Mouse (Mus musculus) kidney, embryonic 15.5 days (tissue): ENCODE measurements around the gene Mpp4. TPM values are rescaled to one million over a fixed set of nuclear protein-coding genes. Genes with fewer than 3 reads are reported as not detected.

ENCODE experiments used
- ATAC-seq: fragments of 200-750 bp; cut with Nextera tagmentation; replicated peaks from 2 replicates; pipeline ENCODE4 v1.8.0; 2017; ENCODE audit warnings: moderate TSS enrichment; ENCODE audit not compliant: low FRiP score
- H3K27ac ChIP-seq: fragments of 300-500 bp; sonication (generic); 2 replicates; pipeline ENCODE4 v1.5.1; 2015; ENCODE audit warnings: mild to moderate bottlenecking, inconsistent platforms
- H3K27me3 ChIP-seq: fragments of 300-500 bp; sonication (generic); 2 replicates; pipeline ENCODE4 v1.6.1; 2015; ENCODE audit warnings: inconsistent platforms
- H3K36me3 ChIP-seq: fragments of 300-500 bp; sonication (generic); 2 replicates; pipeline ENCODE4 v1.6.1; 2015; ENCODE audit warnings: inconsistent platforms
- H3K4me1 ChIP-seq: fragments of 300-500 bp; sonication (generic); 2 replicates; pipeline ENCODE4 v1.6.1; 2015; ENCODE audit warnings: inconsistent platforms
- H3K4me2 ChIP-seq: fragments of 300-500 bp; sonication (generic); 2 replicates; pipeline ENCODE4 v1.6.1; 2015; ENCODE audit warnings: moderate library complexity, mild to moderate bottlenecking, inconsistent platforms
- H3K4me3 ChIP-seq: fragments of 300-500 bp; sonication (generic); replicated peaks from 2 replicates; pipeline ENCODE4 v1.5.1; 2015; ENCODE audit warnings: mild to moderate bottlenecking, inconsistent platforms
- H3K9ac ChIP-seq: fragments of 300-500 bp; sonication (generic); 2 replicates; pipeline ENCODE4 v1.6.1; 2015; ENCODE audit warnings: mild to moderate bottlenecking, inconsistent platforms
- H3K9me3 ChIP-seq: fragments of 300-500 bp; sonication (generic); replicated peaks from 2 replicates; pipeline ENCODE4 v1.6.1; 2016; ENCODE audit warnings: inconsistent platforms
- WGBS: fragments of 180-500 bp; shearing (Covaris S2); methylation state at CpG from one replicate; pipeline ENCODE4 v1.1.7; 2015; ENCODE audit warnings: mixed read lengths; 5-methylcytosine and 5-hydroxymethylcytosine counted together
- polyA plus RNA-seq: library from polyadenylated mRNA; unstranded; fragments of >200 nt; fragmentation: Nextera tagmentation; extraction: Ambion mirVana; gene quantifications from 2 replicates; pipeline ENCODE4 v1.2.1, GENCODE M21; 2015

Mpp4 gene
- polyA plus RNA-seq, 1 experiment from 2014 or later, result 0.35 TPM

DNA sequence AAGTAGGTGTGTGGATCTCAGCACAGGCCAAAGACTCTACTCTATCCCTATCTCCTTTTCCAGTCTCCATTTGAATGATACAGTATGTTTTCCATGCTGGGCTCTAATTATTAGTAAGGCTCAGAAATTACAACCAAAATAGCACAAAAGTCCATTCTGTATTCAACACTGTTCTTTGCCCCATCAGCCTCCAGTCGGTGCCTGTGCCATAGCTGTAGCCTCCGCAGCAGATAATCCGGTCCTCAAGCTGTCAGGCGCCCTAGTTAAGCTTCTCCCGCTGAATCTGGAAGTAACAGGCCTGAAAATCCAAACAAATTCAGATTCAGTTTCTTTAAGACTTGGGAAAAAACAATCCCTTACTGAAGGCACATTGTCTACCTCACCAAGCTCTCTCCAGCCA, 729 bp upstream of the Mpp4 start:
- ATAC-seq, result no peak
- 86% methylated on average over 5 of the region's 5 CpGs for WGBS
- peaks cover 10% of the 10 kb centered on the region for H3K4me1 ChIP-seq
- H3K4me3 ChIP-seq, result no peak overlapping the region
- no peaks in the 10 kb centered on the region for H3K9me3 ChIP-seq
- H3K9ac ChIP-seq, result no peak overlapping the region
- H3K4me2 ChIP-seq, result no peak overlapping the region
- no peaks in the 10 kb centered on the region for H3K27me3 ChIP-seq
- H3K27ac ChIP-seq, result no peak overlapping the region
- H3K36me3 ChIP-seq, result peaks cover 36% of the 10 kb centered on the region

DNA sequence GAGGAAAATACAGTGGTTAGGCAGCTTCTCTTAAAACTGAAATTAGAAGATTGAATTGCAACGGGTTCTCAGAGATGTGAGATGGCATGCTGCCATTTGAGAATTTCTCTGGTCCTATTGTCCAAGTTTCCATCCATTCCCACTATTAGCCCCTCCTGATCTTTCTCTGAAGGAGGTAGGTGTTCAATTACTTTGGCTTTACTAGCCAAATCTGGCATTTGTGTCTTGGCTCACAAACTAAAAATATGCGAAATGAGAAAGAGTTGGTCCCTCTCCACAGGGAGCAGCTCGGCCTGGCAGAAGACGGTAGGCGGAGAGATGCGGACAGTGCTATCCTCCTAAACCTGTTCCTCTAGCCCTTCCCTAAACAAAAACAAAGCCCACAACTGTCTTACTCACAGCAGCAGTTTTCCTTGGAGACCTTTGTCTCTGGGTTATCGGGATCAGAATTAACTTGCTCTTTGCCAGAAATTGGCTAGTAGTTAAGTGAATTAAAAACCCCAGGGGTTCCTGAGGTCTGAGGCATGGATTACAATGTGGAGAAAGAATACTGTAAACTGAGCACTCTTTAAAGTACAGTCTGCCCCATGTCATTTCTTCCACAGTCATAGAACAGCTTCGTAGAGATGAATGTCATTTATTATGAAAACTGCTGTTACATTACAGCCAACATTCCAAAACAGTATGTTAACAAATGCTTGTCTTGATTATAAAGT, 722 bp downstream of the Mpp4 start:
- H3K4me2 ChIP-seq, result no peak overlapping the region
- 75% methylated on average over 8 of the region's 8 CpGs for WGBS
- H3K9ac ChIP-seq, result no peak overlapping the region
- peaks cover 28% of the 10 kb centered on the region for H3K36me3 ChIP-seq
- peaks cover 2% of the 10 kb centered on the region; the same call in 1 of the 2 replicates for H3K4me1 ChIP-seq
- no peak overlapping the region for H3K4me3 ChIP-seq
- no peak overlapping the region for H3K27ac ChIP-seq
- ATAC-seq, result no peak
- H3K27me3 ChIP-seq, result no peaks in the 10 kb centered on the region
- no peaks in the 10 kb centered on the region for H3K9me3 ChIP-seq

DNA sequence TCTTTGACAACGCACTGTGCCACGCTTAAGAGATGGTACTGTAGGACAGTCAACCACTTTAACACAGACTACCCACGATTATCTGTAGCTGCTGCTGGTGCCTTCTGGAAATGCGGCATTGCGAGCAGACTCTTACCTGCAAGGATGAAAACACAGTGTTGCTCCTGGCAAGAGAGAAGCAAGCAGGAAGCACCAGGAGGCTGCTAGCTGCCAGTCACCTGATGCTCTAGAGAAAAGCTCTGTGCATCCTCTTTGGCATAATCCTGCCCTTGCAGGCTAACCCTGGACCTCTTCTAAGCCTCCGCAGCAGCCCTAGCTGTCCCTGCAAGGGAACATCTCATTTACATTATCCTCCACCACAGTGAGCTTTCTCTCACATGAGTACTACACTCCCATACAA, 1.8 kb downstream of the Mpp4 start:
- WGBS, result 89% methylated on average over 6 of the region's 6 CpGs
- no peak for ATAC-seq
- H3K9me3 ChIP-seq, result no peaks in the 10 kb centered on the region
- H3K27ac ChIP-seq, result no peak overlapping the region
- H3K4me2 ChIP-seq, result no peak overlapping the region
- H3K27me3 ChIP-seq, result no peaks in the 10 kb centered on the region
- peaks cover 18% of the 10 kb centered on the region for H3K36me3 ChIP-seq
- H3K4me3 ChIP-seq, result no peak overlapping the region
- no peak overlapping the region for H3K9ac ChIP-seq
- no peaks in the 10 kb centered on the region for H3K4me1 ChIP-seq

DNA sequence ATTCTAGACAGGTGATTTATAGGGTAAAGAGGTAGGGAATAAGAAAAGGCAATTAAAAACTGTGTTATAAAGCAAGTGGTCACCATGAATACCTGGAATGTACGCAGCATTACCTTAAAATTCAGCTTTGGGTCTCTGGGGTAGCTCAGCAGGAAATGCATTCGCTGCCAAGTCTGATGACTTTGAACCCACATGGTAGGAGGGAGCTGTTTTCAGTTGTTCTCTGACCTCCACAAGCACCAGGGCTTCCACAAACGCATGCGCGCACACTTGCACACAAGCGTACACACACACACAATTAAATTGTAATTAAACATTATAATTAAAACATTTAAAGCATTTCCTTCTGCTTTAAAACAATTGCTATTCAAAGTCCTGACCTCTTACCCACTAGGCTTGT, 2.3 kb downstream of the Mpp4 start:
- 88% methylated on average over 6 of the region's 6 CpGs for WGBS
- no peak overlapping the region for H3K27ac ChIP-seq

DNA sequence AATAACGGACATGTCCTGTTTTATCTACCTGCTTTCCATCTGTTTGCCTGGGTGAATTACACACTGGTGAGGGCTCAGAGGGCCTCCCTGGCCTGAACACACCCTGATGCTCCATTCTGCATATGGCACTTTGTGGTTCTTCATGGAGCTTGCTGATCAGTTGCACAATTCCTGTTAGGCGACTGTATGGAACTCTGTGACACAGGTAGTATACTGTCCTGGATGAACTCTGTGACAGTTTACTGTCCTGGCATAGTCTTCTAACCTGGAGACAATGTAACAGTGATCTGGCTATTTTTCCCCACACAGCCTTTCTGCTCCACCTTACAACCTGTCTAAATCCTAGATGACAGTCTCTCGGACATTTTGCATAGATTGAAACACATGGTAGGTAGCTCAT, 4.1 kb downstream of the Mpp4 start:
- Histone ChIP-seq H3K36me3 (peaks cover 12% of the 10 kb centered on the region), H3K27me3 (no peaks in the 10 kb centered on the region), H3K4me2 (no peak overlapping the region), H3K4me3 (no peak overlapping the region), H3K4me1 (no peaks in the 10 kb centered on the region), H3K9me3 (no peaks in the 10 kb centered on the region), H3K27ac (no peak overlapping the region), H3K9ac (no peak overlapping the region)
- WGBS, result 82% methylated on average over 3 of the region's 3 CpGs
- no peak for ATAC-seq

More for the DNA sequence above, 2.3 kb downstream of the Mpp4 start:
- no peaks in the 10 kb centered on the region for H3K4me1 ChIP-seq
- H3K9me3 ChIP-seq, result no peaks in the 10 kb centered on the region
- no peak overlapping the region for H3K4me3 ChIP-seq
- no peak overlapping the region for H3K9ac ChIP-seq
- H3K27me3 ChIP-seq, result no peaks in the 10 kb centered on the region
- peaks cover 15% of the 10 kb centered on the region for H3K36me3 ChIP-seq
- no peak for ATAC-seq
- H3K4me2 ChIP-seq, result no peak overlapping the region

DNA sequence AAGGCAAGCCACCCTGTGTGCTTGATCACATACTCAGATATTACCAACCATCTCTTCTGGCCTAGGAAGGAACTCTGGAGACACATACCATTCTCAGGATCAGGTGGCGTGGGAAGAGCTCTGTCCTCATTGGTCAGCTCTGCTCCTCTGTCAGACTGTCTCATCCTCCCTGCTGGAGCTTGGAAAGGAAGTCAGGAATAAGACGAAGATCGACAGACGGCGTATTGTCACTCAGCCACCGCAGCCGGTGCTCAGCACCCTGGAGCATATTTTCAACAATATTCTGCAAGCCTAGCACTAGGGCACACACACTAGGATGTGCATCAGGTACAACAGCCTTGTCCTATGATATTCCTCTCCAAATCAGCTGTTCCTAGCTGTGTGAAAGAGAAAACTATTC, 4.7 kb downstream of the Mpp4 start:
- WGBS, result 86% methylated on average over 7 of the region's 7 CpGs
- Histone ChIP-seq H3K4me2 (no peak overlapping the region), H3K27me3 (no peaks in the 10 kb centered on the region)

DNA sequence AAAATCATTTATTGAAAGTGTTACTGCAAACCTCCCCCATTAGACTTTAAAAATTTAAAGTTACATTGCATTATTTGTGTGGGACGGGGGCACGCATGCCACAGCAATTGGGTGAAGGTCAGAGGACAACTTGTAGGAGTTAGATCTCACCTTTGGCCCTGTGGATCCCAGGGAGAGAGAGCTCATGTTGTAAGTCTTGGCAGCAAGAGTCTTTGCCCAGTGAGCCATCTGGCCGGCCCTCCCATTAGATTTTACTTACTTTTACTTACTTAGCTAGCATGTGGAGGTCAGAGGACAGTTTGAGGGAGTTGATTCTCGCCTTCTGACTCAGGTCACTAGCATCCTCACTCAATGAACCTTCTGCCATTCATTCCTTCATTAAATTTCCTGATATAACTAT, 5.3 kb downstream of the Mpp4 start:
- Histone ChIP-seq H3K27ac (no peak overlapping the region), H3K9ac (no peak overlapping the region), H3K4me3 (no peak overlapping the region), H3K36me3 (no peaks in the 10 kb centered on the region; the same call in 1 of the 2 replicates), H3K4me1 (no peaks in the 10 kb centered on the region), H3K27me3 (no peaks in the 10 kb centered on the region), H3K4me2 (no peak overlapping the region), H3K9me3 (no peaks in the 10 kb centered on the region)
- WGBS, result 75% methylated on average over 4 of the region's 4 CpGs
- no peak for ATAC-seq

More for the DNA sequence above, 4.7 kb downstream of the Mpp4 start:
- no peak overlapping the region for H3K4me3 ChIP-seq
- H3K4me1 ChIP-seq, result no peaks in the 10 kb centered on the region
- H3K9ac ChIP-seq, result no peak overlapping the region
- H3K27ac ChIP-seq, result no peak overlapping the region
- no peaks in the 10 kb centered on the region for H3K9me3 ChIP-seq
- H3K36me3 ChIP-seq, result peaks cover 6% of the 10 kb centered on the region
- no peak for ATAC-seq

DNA sequence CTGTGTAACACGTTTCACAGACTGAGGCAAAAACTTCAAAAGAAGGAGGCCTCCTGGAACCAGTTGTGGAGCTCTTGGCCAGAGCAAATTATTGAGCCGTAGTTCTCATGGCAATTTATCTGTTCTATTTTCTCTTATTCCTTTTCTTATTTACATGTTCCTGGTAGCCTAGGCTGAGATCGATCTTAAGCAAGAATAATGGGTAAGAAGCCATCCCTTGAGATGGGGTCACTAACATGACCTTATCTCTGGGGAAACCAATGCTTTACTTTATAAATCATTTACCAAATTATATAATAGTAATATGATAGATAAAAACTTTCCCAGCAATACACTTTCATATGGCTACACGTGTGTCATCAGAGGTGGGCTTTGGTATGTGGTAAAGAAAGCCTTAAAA, 10.8 kb downstream of the Mpp4 start:
- Histone ChIP-seq H3K4me1 (no peaks in the 10 kb centered on the region), H3K27ac (no peak overlapping the region), H3K9me3 (no peaks in the 10 kb centered on the region), H3K36me3 (no peaks in the 10 kb centered on the region), H3K4me2 (no peak overlapping the region), H3K27me3 (no peaks in the 10 kb centered on the region), H3K4me3 (no peak overlapping the region), H3K9ac (no peak overlapping the region)
- no peak for ATAC-seq
- 69% methylated on average over 4 of the region's 4 CpGs for WGBS

DNA sequence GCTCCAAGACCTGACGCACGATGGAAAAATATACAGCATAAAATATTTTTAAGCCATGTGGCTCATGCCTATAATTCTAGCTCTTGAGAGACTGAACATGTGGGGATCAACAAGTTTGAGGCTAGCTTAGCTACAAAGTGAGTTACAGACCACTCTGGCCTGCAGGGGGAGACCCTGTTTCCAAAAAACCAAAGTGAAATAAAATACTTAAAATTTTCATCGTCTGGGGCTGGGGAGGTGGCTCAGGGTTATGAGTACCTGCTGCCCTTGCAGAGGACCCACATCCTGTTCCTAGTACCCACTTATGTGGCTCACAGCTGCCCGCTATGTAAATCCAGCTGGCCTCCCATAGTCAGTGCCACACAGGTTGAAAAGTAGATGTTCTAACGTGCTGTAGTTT, 12.6 kb downstream of the Mpp4 start:
- no peak for ATAC-seq
- WGBS, result 75% methylated on average over 5 of the region's 5 CpGs
- Histone ChIP-seq H3K4me1 (no peaks in the 10 kb centered on the region), H3K4me2 (no peak overlapping the region), H3K27me3 (no peaks in the 10 kb centered on the region), H3K9me3 (no peaks in the 10 kb centered on the region), H3K27ac (no peak overlapping the region), H3K9ac (no peak overlapping the region), H3K36me3 (no peaks in the 10 kb centered on the region), H3K4me3 (no peak overlapping the region)

DNA sequence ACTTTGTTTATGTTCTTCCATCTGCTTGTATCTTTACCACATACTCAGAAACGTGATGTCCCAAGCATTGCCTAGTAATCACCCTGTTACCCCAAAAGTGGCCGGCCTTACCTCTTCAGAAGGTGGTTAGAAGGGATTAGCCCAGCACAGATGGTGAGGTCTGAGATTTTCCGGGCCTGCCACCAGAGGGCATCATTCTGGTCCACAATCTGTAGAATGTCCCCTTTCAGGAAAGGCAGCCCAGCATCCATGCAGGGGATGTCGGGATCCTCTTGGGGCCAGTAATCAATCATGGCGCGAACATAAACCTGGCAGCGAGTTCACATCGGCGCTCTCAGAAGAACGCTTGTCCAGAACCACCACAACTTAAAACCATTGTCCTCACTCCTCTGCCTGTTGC, 18.6 kb downstream of the Mpp4 start:
- Histone ChIP-seq H3K27ac (no peak overlapping the region), H3K9me3 (no peaks in the 10 kb centered on the region), H3K4me1 (no peaks in the 10 kb centered on the region), H3K27me3 (no peaks in the 10 kb centered on the region), H3K36me3 (no peaks in the 10 kb centered on the region), H3K4me3 (no peak overlapping the region), H3K9ac (no peak overlapping the region), H3K4me2 (no peak overlapping the region)
- 75% methylated on average over 10 of the region's 10 CpGs for WGBS
- ATAC-seq, result no peak

DNA sequence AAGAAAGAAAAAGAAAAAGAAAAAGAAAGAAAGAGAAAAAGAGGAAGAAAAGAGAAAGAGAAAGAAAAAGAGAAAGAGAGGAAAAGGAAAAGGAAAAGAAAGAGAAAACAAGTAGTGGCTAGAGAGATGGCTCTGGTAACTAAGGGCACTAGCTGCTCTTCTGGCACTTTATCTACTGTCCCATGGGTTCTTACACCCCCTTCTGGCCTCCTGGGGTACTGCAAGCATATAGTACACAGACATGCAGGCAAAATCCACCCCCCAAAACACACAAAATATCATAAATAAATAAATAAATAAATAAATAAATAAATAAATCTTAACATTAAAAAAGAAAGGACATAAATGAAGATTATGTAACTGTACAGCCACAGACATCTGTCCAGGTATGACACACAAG, 20.4 kb downstream of the Mpp4 start:
- H3K4me3 ChIP-seq, result no peak overlapping the region
- no peak overlapping the region for H3K27ac ChIP-seq
- no peak for ATAC-seq
- H3K36me3 ChIP-seq, result no peaks in the 10 kb centered on the region
- H3K27me3 ChIP-seq, result no peaks in the 10 kb centered on the region
- H3K9me3 ChIP-seq, result no peaks in the 10 kb centered on the region
- H3K4me2 ChIP-seq, result no peak overlapping the region
- H3K4me1 ChIP-seq, result no peaks in the 10 kb centered on the region
- no peak overlapping the region for H3K9ac ChIP-seq

DNA sequence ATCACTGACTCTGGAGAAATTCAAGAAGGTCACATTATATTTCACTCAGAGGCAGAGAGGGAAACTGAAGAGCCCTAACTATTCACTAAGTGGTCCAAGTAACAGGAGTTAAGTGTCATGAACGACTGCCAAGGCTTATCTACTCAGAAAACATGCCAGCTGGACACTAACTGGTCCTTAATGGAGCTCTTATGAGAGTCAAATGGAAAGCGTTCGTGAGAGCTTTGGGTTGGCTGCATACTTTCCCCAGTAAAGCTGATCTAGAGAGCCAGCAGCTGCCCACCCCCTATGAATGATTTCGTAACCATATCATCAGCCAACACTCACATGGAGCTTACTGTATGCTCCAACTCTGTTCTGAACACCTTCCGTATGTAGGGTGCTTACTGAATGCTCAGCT, 28.8 kb downstream of the Mpp4 start:
- no peak overlapping the region for H3K4me2 ChIP-seq

DNA sequence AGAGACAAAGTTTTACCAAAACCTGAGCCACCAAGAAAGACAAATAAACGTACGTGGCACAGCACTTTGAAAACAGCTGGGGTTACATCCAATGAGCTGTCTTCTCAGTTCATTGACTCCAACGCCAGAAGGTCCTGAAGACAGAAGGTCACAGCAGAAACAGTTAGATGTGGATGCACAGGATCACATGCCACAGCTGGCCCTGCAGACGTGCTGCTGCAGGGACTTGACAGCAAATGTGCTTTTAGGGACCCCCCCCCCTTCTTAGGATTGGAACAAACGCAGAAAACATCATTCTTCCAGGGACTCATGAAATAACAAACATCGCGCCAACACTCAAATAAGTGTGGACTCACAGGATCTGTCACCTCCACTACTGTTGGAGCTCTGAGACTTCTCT, 34.3 kb downstream of the Mpp4 start:
- H3K4me2 ChIP-seq, result no peak overlapping the region
- no peaks in the 10 kb centered on the region for H3K27me3 ChIP-seq
- no peaks in the 10 kb centered on the region for H3K9me3 ChIP-seq
- no peak overlapping the region for H3K4me3 ChIP-seq
- WGBS, result 48% methylated on average over 7 of the region's 7 CpGs
- no peaks in the 10 kb centered on the region for H3K36me3 ChIP-seq
- no peaks in the 10 kb centered on the region for H3K4me1 ChIP-seq
- H3K27ac ChIP-seq, result no peak overlapping the region
- ATAC-seq, result no peak
- H3K9ac ChIP-seq, result no peak overlapping the region

More for the DNA sequence above, 28.8 kb downstream of the Mpp4 start:
- H3K9ac ChIP-seq, result no peak overlapping the region
- ATAC-seq, result no peak
- H3K36me3 ChIP-seq, result no peaks in the 10 kb centered on the region
- no peaks in the 10 kb centered on the region for H3K4me1 ChIP-seq
- H3K27me3 ChIP-seq, result no peaks in the 10 kb centered on the region
- WGBS, result 71% methylated on average over 5 of the region's 5 CpGs
- H3K9me3 ChIP-seq, result no peaks in the 10 kb centered on the region
- H3K4me3 ChIP-seq, result no peak overlapping the region
- no peak overlapping the region for H3K27ac ChIP-seq
